Mouse (Mus musculus): ENCODE data around the gene Fam129a. TPM values are rescaled to one million over a fixed set of nuclear protein-coding genes. Genes with fewer than 3 reads are reported as not detected.

Gene Fam129a
- 0.40 and 1.1 TPM in 2 replicates for polyA plus RNA-seq (2021; fragmentation: Nextera tagmentation)
- long read RNA-seq, experiment 1, full-length matches to known transcripts = 1 of 4 reads
- long read RNA-seq, experiment 1, partial matches to known transcripts = 1 of 4 reads
- long read RNA-seq, experiment 1, other reads (novel, unspliced or antisense) = 2 of 4 reads
- long read RNA-seq, experiment 2, full-length matches to known transcripts = 9 of 10 reads
- long read RNA-seq, experiment 2, partial matches to known transcripts = 0 of 10 reads
- long read RNA-seq, experiment 2, other reads (novel, unspliced or antisense) = 1 of 10 reads

GRCm38 (mm10) chr1:151570981-151571837, at the start of gene Fam129a:
Fam129a (plus strand) TSS chr1:151571186.

DNA sequence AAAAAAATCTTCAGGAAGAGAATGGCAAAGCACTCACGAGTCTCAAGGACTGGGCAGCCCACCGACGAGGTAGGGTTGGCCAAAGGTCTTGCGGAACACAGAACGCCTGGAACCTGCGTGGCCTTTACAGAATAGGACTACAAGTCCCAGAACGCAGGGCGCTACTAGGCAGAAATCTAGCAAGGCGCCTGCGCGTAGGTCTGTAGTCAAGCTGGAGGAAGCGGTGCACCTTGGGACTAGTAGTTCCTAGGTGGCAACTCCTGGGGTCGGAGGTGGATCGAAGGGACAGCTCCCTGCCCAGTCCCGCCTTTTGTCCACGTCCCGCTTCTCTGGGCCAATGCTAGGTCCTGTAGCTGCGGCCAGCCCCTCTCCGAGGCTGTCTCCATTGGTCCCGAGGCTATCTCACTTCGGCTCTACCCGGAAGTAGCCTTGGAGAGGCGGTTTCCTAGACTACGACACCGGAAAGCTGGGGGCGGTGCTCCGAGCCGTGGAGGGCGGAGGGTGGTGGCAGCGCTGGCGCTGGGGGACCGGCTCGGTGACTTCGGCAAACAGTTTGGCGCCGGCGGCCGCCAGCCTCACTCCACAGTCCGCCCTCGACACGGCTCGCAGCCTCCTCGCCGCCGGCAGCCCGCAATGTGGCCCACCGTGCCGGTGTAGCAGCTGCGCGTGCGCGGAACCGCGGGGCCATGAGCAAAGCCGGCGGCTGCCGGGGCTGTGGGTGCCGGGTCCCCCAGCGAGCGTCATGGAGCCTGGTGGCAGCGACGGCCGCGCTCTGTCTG, 184.1 kb downstream of the Fam129a start, which contains the start of gene Edem3:
Gene Edem3 (plus strand): TSS at position 491 of the 779 bp plus-strand sequence.

Other genes starting within 250 kb of the Fam129a start
- 27.5 and 30.5 TPM in 2 replicates for gene Ivns1abp, start 226.7 kb upstream of the Fam129a start, polyA plus RNA-seq (2021; fragmentation: Nextera tagmentation)
- 5.3 and 5.6 TPM in 2 replicates for gene Swt1, start 142.7 kb upstream of the Fam129a start, polyA plus RNA-seq (2021; fragmentation: Nextera tagmentation)
- 15.8 and 16.3 TPM in 2 replicates for gene Trmt1l, start 142.6 kb upstream of the Fam129a start, polyA plus RNA-seq (2021; fragmentation: Nextera tagmentation)
- 20.7 and 20.8 TPM in 2 replicates for gene Rnf2, start 70.2 kb upstream of the Fam129a start, polyA plus RNA-seq (2021; fragmentation: Nextera tagmentation)
- gene Edem3, start 184.2 kb downstream of the Fam129a start, polyA plus RNA-seq (2021; fragmentation: Nextera tagmentation) = 3.0 and 3.8 TPM in 2 replicates

All from layer of hippocampus, adult 6 months (tissue).